Mouse (Mus musculus): ENCODE measurements around the gene Rps10. TPM values are rescaled to one million over a fixed set of nuclear protein-coding genes. Genes with fewer than 3 reads are reported as not detected.

The Rps10 gene
- 875 and 1,046 TPM in 2 replicates for polyA plus RNA-seq (2016; fragmentation: Nextera tagmentation; extraction: Ambion mirVana)

GRCm38 (mm10) chr17:27636132-27637020, at the start of gene Rps10:
Gene Rps10 (minus strand): TSS chr17:27636669.
- H3K36me3 ChIP-seq, result peaks cover 34% of the 10 kb centered on the region
- 36% methylated on average over 18 of the region's 18 CpGs for WGBS
- no peaks in the 10 kb centered on the region for H3K27me3 ChIP-seq (ENCODE audit: low read depth, poor library complexity, severe bottlenecking)
- H3K9me3 ChIP-seq (replicated peaks), result no peaks in the 10 kb centered on the region
- H3K27ac ChIP-seq, result peak within 1 kb of the TSS; percentile 96
- H3K4me3 ChIP-seq, result peak within 1 kb of the TSS; percentile 99
- H3K4me1 ChIP-seq, result peaks cover 35% of the 10 kb centered on the region
- no peak for DNase-seq (ENCODE audit: low spot score)

- Histone ChIP-seq H3K27me3 (ENCODE audit: low read depth, poor library complexity, severe bottlenecking) (peaks cover 68% of the 10 kb centered on the region), H3K4me1 (peaks cover 32% of the 10 kb centered on the region), H3K4me3 (peak overlapping the region; percentile 60), H3K27ac (peak overlapping the region; percentile 59; the same call in 1 of the 2 replicates), H3K9me3 (replicated peaks) (no peaks in the 10 kb centered on the region), H3K36me3 (no peaks in the 10 kb centered on the region)
- DNase-seq (ENCODE audit: low spot score), result no peak
- 3% methylated on average over 11 of the region's 11 CpGs for WGBS
Observed at GRCm38 (mm10) chr17:27685550-27685913, 49.1 kb upstream of the Rps10 start.

- no peaks in the 10 kb centered on the region for H3K36me3 ChIP-seq
- peak overlapping the region; percentile 60 for H3K4me3 ChIP-seq
- DNase-seq (ENCODE audit: low spot score), result peak; percentile 82
- peaks cover 68% of the 10 kb centered on the region for H3K27me3 ChIP-seq (ENCODE audit: low read depth, poor library complexity, severe bottlenecking)
- H3K27ac ChIP-seq, result peak overlapping the region; percentile 59; the same call in 1 of the 2 replicates
- peaks cover 30% of the 10 kb centered on the region for H3K4me1 ChIP-seq
- no peaks in the 10 kb centered on the region for H3K9me3 ChIP-seq (replicated peaks)
- WGBS, result 2% methylated on average over 48 of the region's 53 CpGs
Observed at GRCm38 (mm10) chr17:27684886-27685549, 48.5 kb upstream of the Rps10 start.

GRCm38 (mm10) chr17:27678924-27679813, 42.7 kb upstream of the Rps10 start:
- H3K27me3 ChIP-seq (ENCODE audit: low read depth, poor library complexity, severe bottlenecking), result peaks cover 14% of the 10 kb centered on the region
- WGBS, result 38% methylated on average over 11 of the region's 11 CpGs
- no peaks in the 10 kb centered on the region for H3K36me3 ChIP-seq
- no peak overlapping the region for H3K4me3 ChIP-seq
- H3K9me3 ChIP-seq (replicated peaks), result no peaks in the 10 kb centered on the region
- no peak overlapping the region for H3K27ac ChIP-seq
- H3K4me1 ChIP-seq, result peaks cover 16% of the 10 kb centered on the region
- no peak for DNase-seq (ENCODE audit: low spot score)

GRCm38 (mm10) chr17:27677756-27678155, 41.3 kb upstream of the Rps10 start:
- DNase-seq (ENCODE audit: low spot score), result no peak
- Histone ChIP-seq H3K4me1 (peaks cover 16% of the 10 kb centered on the region), H3K9me3 (replicated peaks) (no peaks in the 10 kb centered on the region), H3K27ac (no peak overlapping the region), H3K27me3 (ENCODE audit: low read depth, poor library complexity, severe bottlenecking) (no peaks in the 10 kb centered on the region), H3K4me3 (no peak overlapping the region), H3K36me3 (no peaks in the 10 kb centered on the region)
- WGBS, result 87% methylated on average over 5 of the region's 5 CpGs

GRCm38 (mm10) chr17:27676270-27676669, 39.8 kb upstream of the Rps10 start:
- 70% methylated on average over 7 of the region's 7 CpGs for WGBS
- H3K27ac ChIP-seq, result no peak overlapping the region
- H3K36me3 ChIP-seq, result no peaks in the 10 kb centered on the region
- DNase-seq (ENCODE audit: low spot score), result no peak
- no peak overlapping the region for H3K4me3 ChIP-seq
- H3K27me3 ChIP-seq (ENCODE audit: low read depth, poor library complexity, severe bottlenecking), result no peaks in the 10 kb centered on the region
- no peaks in the 10 kb centered on the region for H3K9me3 ChIP-seq (replicated peaks)
- peaks cover 16% of the 10 kb centered on the region for H3K4me1 ChIP-seq

- Histone ChIP-seq H3K4me3 (no peak overlapping the region), H3K27ac (no peak overlapping the region), H3K27me3 (ENCODE audit: low read depth, poor library complexity, severe bottlenecking) (no peaks in the 10 kb centered on the region), H3K9me3 (replicated peaks) (no peaks in the 10 kb centered on the region), H3K36me3 (no peaks in the 10 kb centered on the region), H3K4me1 (peaks cover 16% of the 10 kb centered on the region)
- DNase-seq (ENCODE audit: low spot score), result no peak
- 66% methylated on average over 9 of the region's 9 CpGs for WGBS
Observed at GRCm38 (mm10) chr17:27675453-27675852, 39.0 kb upstream of the Rps10 start.

- Histone ChIP-seq H3K36me3 (no peaks in the 10 kb centered on the region), H3K9me3 (replicated peaks) (no peaks in the 10 kb centered on the region), H3K27ac (no peak overlapping the region), H3K4me3 (no peak overlapping the region), H3K27me3 (ENCODE audit: low read depth, poor library complexity, severe bottlenecking) (no peaks in the 10 kb centered on the region), H3K4me1 (peaks cover 7% of the 10 kb centered on the region)
- 92% methylated on average over 7 of the region's 7 CpGs for WGBS
- no peak for DNase-seq (ENCODE audit: low spot score)
Observed at GRCm38 (mm10) chr17:27673945-27674344, 37.5 kb upstream of the Rps10 start.

GRCm38 (mm10) chr17:27671720-27672119, 35.3 kb upstream of the Rps10 start:
- 85% methylated on average over 6 of the region's 6 CpGs for WGBS
- H3K27me3 ChIP-seq (ENCODE audit: low read depth, poor library complexity, severe bottlenecking), result no peaks in the 10 kb centered on the region

GRCm38 (mm10) chr17:27658767-27659166, 22.3 kb upstream of the Rps10 start:
- Histone ChIP-seq H3K36me3 (no peaks in the 10 kb centered on the region), H3K27me3 (ENCODE audit: low read depth, poor library complexity, severe bottlenecking) (peaks cover 40% of the 10 kb centered on the region), H3K4me3 (no peak overlapping the region), H3K27ac (no peak overlapping the region), H3K9me3 (replicated peaks) (no peaks in the 10 kb centered on the region), H3K4me1 (peaks cover 27% of the 10 kb centered on the region)
- 67% methylated on average over 7 of the region's 7 CpGs for WGBS
- no peak for DNase-seq (ENCODE audit: low spot score)

More at GRCm38 (mm10) chr17:27671720-27672119, 35.3 kb upstream of the Rps10 start:
- Histone ChIP-seq H3K4me1 (peaks cover 6% of the 10 kb centered on the region), H3K4me3 (no peak overlapping the region), H3K27ac (no peak overlapping the region), H3K9me3 (replicated peaks) (no peaks in the 10 kb centered on the region), H3K36me3 (no peaks in the 10 kb centered on the region)
- DNase-seq (ENCODE audit: low spot score), result no peak

- H3K27me3 ChIP-seq (ENCODE audit: low read depth, poor library complexity, severe bottlenecking), result peaks cover 49% of the 10 kb centered on the region
- 74% methylated on average over 8 of the region's 8 CpGs for WGBS
- H3K9me3 ChIP-seq (replicated peaks), result no peaks in the 10 kb centered on the region
- DNase-seq (ENCODE audit: low spot score), result no peak
- H3K27ac ChIP-seq, result no peak overlapping the region
- no peak overlapping the region for H3K4me3 ChIP-seq
- H3K4me1 ChIP-seq, result peaks cover 27% of the 10 kb centered on the region
- no peaks in the 10 kb centered on the region for H3K36me3 ChIP-seq
Observed at GRCm38 (mm10) chr17:27657123-27657522, 20.7 kb upstream of the Rps10 start.

- H3K4me1 ChIP-seq, result peaks cover 27% of the 10 kb centered on the region
- WGBS, result 9% methylated on average over 5 of the region's 5 CpGs
- no peaks in the 10 kb centered on the region for H3K36me3 ChIP-seq
- DNase-seq (ENCODE audit: low spot score), result no peak
- no peaks in the 10 kb centered on the region for H3K9me3 ChIP-seq (replicated peaks)
- H3K27ac ChIP-seq, result peak overlapping the region; percentile 22
- peak overlapping the region; percentile 71 for H3K4me3 ChIP-seq
- peaks cover 49% of the 10 kb centered on the region for H3K27me3 ChIP-seq (ENCODE audit: low read depth, poor library complexity, severe bottlenecking)
Observed at GRCm38 (mm10) chr17:27656414-27656813, 19.9 kb upstream of the Rps10 start.

Data from limb, embryonic 10.5 days (tissue).